Mouse (Mus musculus) embryonic fibroblast, embryonic 13.5 days (primary cell): ENCODE data around the gene Zdhhc9.

Experiments
- CTCF ChIP-seq: IDR thresholded peaks from 2 replicates; pipeline ENCODE4 v1.5.1; 2011; ENCODE audit warnings: mild to moderate bottlenecking, control low read depth, low read length, moderate library complexity, borderline replicate concordance; ENCODE audit not compliant: insufficient read depth
- POLR2A ChIP-seq: IDR thresholded peaks from 2 replicates; pipeline ENCODE4 v1.6.1; 2011; ENCODE audit warnings: low read depth, mild to moderate bottlenecking, control low read depth, low read length, moderate library complexity

DNA sequence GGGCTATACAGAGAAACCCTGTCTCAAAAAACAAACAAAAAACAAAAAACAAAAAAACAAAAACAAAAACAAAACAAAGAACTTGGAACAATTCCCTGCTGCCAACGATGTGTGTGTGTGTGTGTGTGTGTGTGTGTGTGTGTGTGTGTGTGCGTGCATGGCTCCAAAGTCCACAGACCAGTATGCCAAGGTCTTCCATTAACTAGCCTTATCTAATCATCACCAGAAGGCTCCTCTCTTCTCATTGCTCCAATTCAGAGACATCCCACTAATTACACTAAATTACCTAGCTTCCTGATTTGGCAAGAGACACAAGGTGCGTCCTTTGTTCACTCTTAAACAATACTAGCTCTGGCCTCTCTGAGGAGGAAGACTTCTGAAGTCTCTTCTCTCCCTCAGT, 8.0 kb downstream of the Zdhhc9 start:
- TF ChIP-seq CTCF (no peak), POLR2A (no peak)
